Mouse (Mus musculus): ENCODE measurements at regions not wholly inside any gene's neighbourhood (a gene's known extent, or its start where the extent isn't known, plus 50 kb on each side); places are given as distances from the start of the nearest gene placed in this dataset.
A peak's percentile ranks its signal among the peaks of the same experiment; 100 is the strongest.

DNA sequence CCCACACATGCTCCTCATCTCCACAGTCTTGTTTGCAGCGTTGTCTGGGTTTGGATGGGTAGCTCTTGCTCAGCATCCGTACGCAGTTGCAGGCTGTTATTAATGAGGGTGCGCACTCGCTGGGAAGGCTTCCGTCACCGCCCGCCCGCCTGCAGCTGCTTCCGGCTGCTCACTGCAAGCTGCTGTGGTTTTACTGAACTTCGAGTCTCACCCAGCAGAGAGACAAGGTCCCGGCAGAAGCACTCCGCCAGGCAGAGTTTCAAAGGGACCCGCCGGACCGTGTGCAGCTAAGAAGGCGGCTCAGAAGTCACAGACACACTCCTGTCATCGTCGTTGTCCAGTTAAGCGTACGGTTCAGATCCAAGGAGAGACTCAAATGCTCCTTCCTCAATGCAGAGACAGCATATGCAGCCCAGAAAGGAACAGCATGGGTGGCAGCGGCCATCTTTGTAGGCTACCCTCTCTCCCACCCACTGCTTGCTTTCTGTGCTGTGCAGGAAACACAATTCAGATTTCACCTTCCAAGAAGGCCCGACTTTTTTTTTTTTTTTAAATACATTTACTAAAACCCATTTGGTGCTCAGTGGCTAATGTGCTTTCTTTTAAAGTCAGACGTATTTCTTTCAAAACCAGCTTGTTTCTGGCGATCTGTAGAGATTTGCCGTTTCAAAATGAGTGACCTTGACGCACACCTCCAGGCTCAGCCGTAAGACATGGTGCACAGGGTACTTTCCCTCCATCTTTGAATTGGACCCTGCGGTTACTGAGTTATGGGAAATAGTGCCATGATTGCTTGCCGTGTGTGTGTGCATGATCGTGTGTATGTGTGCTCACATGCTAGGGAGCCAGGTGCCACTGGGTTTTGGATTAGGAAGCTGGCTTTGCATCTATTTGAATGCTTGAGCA lies 169.2 kb upstream of the Map3k1 start:
- H3K9ac ChIP-seq (replicated peaks; ENCODE audit: low read depth, low read length), result no peak overlapping the region
- peaks cover 22% of the 10 kb centered on the region for H3K4me1 ChIP-seq (replicated peaks; ENCODE audit: control insufficient read depth, insufficient read depth, low read length)
- ATAC-seq, result no peak
- H3K4me2 ChIP-seq (ENCODE audit: low read length), result no peak overlapping the region
- H3K4me3 ChIP-seq (replicated peaks; ENCODE audit: low read length), result no peak overlapping the region
- 81% methylated on average over 31 of the region's 31 CpGs for WGBS
- H3K27ac ChIP-seq (ENCODE audit: low read length), result no peak overlapping the region
- H3K27me3 ChIP-seq (replicated peaks; ENCODE audit: control insufficient read depth, insufficient read depth, low read length), result peaks cover 3% of the 10 kb centered on the region; the same call in 1 of the 2 replicates
- no peaks in the 10 kb centered on the region for H3K36me3 ChIP-seq (ENCODE audit: control insufficient read depth, insufficient read depth)
- no peaks in the 10 kb centered on the region for H3K9me3 ChIP-seq (ENCODE audit: control insufficient read depth, low read length)

GRCm38 (mm10) chr13:111978675-111979020 lies 169.9 kb upstream of the Map3k1 start:
- Histone ChIP-seq H3K27ac (ENCODE audit: low read length) (no peak overlapping the region), H3K27me3 (replicated peaks; ENCODE audit: control insufficient read depth, insufficient read depth, low read length) (peaks cover 3% of the 10 kb centered on the region; the same call in 1 of the 2 replicates), H3K4me2 (ENCODE audit: low read length) (peak overlapping the region; percentile 30; the same call in 1 of the 2 replicates), H3K9ac (replicated peaks; ENCODE audit: low read depth, low read length) (no peak overlapping the region), H3K9me3 (ENCODE audit: control insufficient read depth, low read length) (no peaks in the 10 kb centered on the region), H3K36me3 (ENCODE audit: control insufficient read depth, insufficient read depth) (no peaks in the 10 kb centered on the region), H3K4me1 (replicated peaks; ENCODE audit: control insufficient read depth, insufficient read depth, low read length) (peaks cover 22% of the 10 kb centered on the region), H3K4me3 (replicated peaks; ENCODE audit: low read length) (no peak overlapping the region)
- WGBS, result 47% methylated on average over 5 of the region's 5 CpGs
- 0 out of 2 replicates have a peak, but pooled peaks have one; percentile 15 for ATAC-seq

GRCm38 (mm10) chr13:111979428-111980204 lies 170.8 kb upstream of the Map3k1 start:
- Histone ChIP-seq H3K9me3 (ENCODE audit: control insufficient read depth, low read length) (no peaks in the 10 kb centered on the region), H3K27ac (ENCODE audit: low read length) (no peak overlapping the region), H3K4me2 (ENCODE audit: low read length) (peak overlapping the region; percentile 38), H3K9ac (replicated peaks; ENCODE audit: low read depth, low read length) (no peak overlapping the region), H3K36me3 (ENCODE audit: control insufficient read depth, insufficient read depth) (no peaks in the 10 kb centered on the region), H3K4me3 (replicated peaks; ENCODE audit: low read length) (no peak overlapping the region), H3K4me1 (replicated peaks; ENCODE audit: control insufficient read depth, insufficient read depth, low read length) (peaks cover 22% of the 10 kb centered on the region), H3K27me3 (replicated peaks; ENCODE audit: control insufficient read depth, insufficient read depth, low read length) (peaks cover 3% of the 10 kb centered on the region; the same call in 1 of the 2 replicates)
- peak; percentile 68 for ATAC-seq
- WGBS, result 19% methylated on average over 17 of the region's 17 CpGs

DNA sequence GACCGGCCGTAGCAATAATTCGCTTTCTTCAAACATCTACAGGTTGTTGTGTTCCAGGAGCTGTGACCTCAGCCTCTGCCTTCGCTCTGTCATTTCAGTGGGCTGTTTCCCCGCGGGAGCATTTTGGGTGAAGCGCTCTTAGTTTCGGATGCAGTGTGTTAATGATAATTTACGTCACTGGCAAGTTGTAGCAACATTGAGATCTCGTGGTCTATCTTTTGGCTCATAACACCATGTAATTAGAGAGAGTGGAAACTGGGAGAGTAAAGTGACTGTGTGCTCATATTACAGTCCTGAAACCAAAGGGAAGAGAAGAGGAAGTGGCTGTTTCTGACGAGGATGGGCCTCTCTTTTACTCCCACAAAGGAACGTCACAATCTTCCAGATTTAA lies 171.4 kb upstream of the Map3k1 start:
- no peaks in the 10 kb centered on the region for H3K36me3 ChIP-seq (ENCODE audit: control insufficient read depth, insufficient read depth)
- ATAC-seq, result peak; percentile 53
- peaks cover 3% of the 10 kb centered on the region; the same call in 1 of the 2 replicates for H3K27me3 ChIP-seq (replicated peaks; ENCODE audit: control insufficient read depth, insufficient read depth, low read length)
- peaks cover 22% of the 10 kb centered on the region for H3K4me1 ChIP-seq (replicated peaks; ENCODE audit: control insufficient read depth, insufficient read depth, low read length)
- peak overlapping the region; percentile 38 for H3K4me2 ChIP-seq (ENCODE audit: low read length)
- no peak overlapping the region for H3K4me3 ChIP-seq (replicated peaks; ENCODE audit: low read length)
- H3K9me3 ChIP-seq (ENCODE audit: control insufficient read depth, low read length), result no peaks in the 10 kb centered on the region
- H3K27ac ChIP-seq (ENCODE audit: low read length), result no peak overlapping the region
- 25% methylated on average over 12 of the region's 12 CpGs for WGBS
- no peak overlapping the region for H3K9ac ChIP-seq (replicated peaks; ENCODE audit: low read depth, low read length)

DNA sequence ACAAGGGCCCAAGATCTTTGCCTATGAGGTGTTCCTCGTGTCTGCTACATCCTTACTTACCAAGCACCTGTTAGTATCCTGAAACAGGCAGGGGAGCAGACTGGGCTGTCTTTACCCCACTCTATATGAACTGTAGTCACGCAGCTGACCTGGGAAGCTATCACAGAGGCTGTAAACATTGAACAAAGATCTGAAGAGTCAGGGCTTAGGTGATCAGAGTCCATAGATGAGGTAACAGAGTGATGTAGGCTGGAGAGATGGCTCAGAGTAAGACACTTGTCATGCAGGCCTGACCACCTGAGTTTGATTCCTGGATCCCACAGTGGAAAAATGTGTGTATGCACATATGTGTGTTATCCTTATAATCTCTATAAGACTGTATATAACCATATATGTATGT lies 172.3 kb upstream of the Map3k1 start:
- H3K36me3 ChIP-seq (ENCODE audit: control insufficient read depth, insufficient read depth), result no peaks in the 10 kb centered on the region
- no peak for ATAC-seq
- H3K27me3 ChIP-seq (replicated peaks; ENCODE audit: control insufficient read depth, insufficient read depth, low read length), result peaks cover 3% of the 10 kb centered on the region; the same call in 1 of the 2 replicates
- H3K4me3 ChIP-seq (replicated peaks; ENCODE audit: low read length), result no peak overlapping the region
- H3K9me3 ChIP-seq (ENCODE audit: control insufficient read depth, low read length), result no peaks in the 10 kb centered on the region
- peaks cover 22% of the 10 kb centered on the region for H3K4me1 ChIP-seq (replicated peaks; ENCODE audit: control insufficient read depth, insufficient read depth, low read length)
- 100% methylated on average over 2 of the region's 2 CpGs for WGBS
- H3K4me2 ChIP-seq (ENCODE audit: low read length), result no peak overlapping the region
- H3K27ac ChIP-seq (ENCODE audit: low read length), result no peak overlapping the region
- H3K9ac ChIP-seq (replicated peaks; ENCODE audit: low read depth, low read length), result no peak overlapping the region

DNA sequence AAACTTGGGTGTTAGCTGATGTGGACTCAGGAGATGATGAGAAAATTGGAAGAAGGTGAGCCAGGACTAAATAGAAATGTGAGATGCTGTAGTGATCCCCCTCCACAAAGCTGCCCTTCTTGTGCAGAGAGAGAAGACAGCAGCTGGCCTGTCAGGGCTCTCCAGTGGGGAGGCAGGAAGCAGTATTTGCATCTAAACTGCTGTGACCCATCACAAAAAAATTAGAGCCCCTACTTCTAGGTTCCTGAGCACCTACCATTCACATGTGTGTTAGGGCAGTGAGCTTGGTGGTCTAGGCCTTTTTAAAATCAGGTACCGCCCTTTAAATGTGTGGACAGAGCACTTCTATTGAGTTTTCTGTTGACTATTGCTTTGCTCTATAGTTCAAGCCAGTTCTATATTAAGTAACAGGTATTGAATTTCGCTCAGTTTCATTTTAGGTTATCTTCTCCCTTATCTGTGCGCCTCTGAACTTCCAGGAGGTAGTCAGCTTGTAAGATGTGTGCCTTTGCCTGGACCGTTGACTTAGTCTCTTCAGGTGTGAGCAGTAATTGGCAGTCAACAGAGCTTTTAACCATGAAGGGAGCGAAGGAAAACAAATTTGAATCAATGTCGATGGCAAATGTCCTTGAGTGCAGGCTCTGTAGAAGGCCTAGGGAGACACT lies 174.1 kb upstream of the Map3k1 start:
- Histone ChIP-seq H3K27ac (ENCODE audit: low read length) (no peak overlapping the region), H3K36me3 (ENCODE audit: control insufficient read depth, insufficient read depth) (no peaks in the 10 kb centered on the region), H3K27me3 (replicated peaks; ENCODE audit: control insufficient read depth, insufficient read depth, low read length) (peaks cover 3% of the 10 kb centered on the region; the same call in 1 of the 2 replicates), H3K4me2 (ENCODE audit: low read length) (no peak overlapping the region), H3K9ac (replicated peaks; ENCODE audit: low read depth, low read length) (no peak overlapping the region), H3K4me3 (replicated peaks; ENCODE audit: low read length) (no peak overlapping the region), H3K4me1 (replicated peaks; ENCODE audit: control insufficient read depth, insufficient read depth, low read length) (peaks cover 22% of the 10 kb centered on the region), H3K9me3 (ENCODE audit: control insufficient read depth, low read length) (no peaks in the 10 kb centered on the region)
- WGBS, result 90% methylated on average over 6 of the region's 6 CpGs
- no peak for ATAC-seq

DNA sequence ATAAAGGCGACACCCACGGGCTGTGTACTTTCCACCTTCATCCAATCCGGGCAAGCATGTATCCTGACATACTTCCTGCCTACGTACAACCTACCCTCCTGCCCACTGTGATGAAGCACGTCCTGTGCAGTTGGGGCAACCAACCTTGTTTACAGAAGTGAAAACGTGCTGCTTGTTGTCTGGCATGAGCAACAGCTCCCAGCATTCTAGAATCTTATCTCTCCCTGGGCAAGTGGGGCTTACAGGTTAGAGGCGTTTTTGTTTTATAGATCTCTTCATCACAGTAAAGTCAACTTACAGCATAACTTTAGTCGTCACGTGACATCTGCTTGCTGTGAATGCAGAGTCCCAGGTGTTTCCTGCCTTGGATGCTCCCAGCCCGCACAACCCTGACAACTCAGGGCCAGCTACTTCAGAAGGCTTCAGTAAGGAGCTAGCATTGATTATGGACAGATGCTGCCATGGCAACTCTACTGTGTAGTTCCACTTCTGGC lies 175.3 kb upstream of the Map3k1 start:
- 83% methylated on average over 10 of the region's 10 CpGs for WGBS
- Histone ChIP-seq H3K4me2 (ENCODE audit: low read length) (no peak overlapping the region), H3K36me3 (ENCODE audit: control insufficient read depth, insufficient read depth) (no peaks in the 10 kb centered on the region), H3K9ac (replicated peaks; ENCODE audit: low read depth, low read length) (no peak overlapping the region), H3K4me3 (replicated peaks; ENCODE audit: low read length) (no peak overlapping the region), H3K27ac (ENCODE audit: low read length) (no peak overlapping the region), H3K27me3 (replicated peaks; ENCODE audit: control insufficient read depth, insufficient read depth, low read length) (peaks cover 3% of the 10 kb centered on the region; the same call in 1 of the 2 replicates), H3K4me1 (replicated peaks; ENCODE audit: control insufficient read depth, insufficient read depth, low read length) (peaks cover 13% of the 10 kb centered on the region), H3K9me3 (ENCODE audit: control insufficient read depth, low read length) (no peaks in the 10 kb centered on the region)
- ATAC-seq, result no peak

GRCm38 (mm10) chr13:111985406-111985805 lies 176.6 kb upstream of the Map3k1 start:
- no peak overlapping the region for H3K4me3 ChIP-seq (replicated peaks; ENCODE audit: low read length)
- no peaks in the 10 kb centered on the region for H3K36me3 ChIP-seq (ENCODE audit: control insufficient read depth, insufficient read depth)
- no peaks in the 10 kb centered on the region for H3K9me3 ChIP-seq (ENCODE audit: control insufficient read depth, low read length)
- H3K27me3 ChIP-seq (replicated peaks; ENCODE audit: control insufficient read depth, insufficient read depth, low read length), result no peaks in the 10 kb centered on the region; the same call in 1 of the 2 replicates
- H3K9ac ChIP-seq (replicated peaks; ENCODE audit: low read depth, low read length), result no peak overlapping the region
- no peak overlapping the region for H3K27ac ChIP-seq (ENCODE audit: low read length)
- 88% methylated on average over 5 of the region's 5 CpGs for WGBS
- H3K4me1 ChIP-seq (replicated peaks; ENCODE audit: control insufficient read depth, insufficient read depth, low read length), result peaks cover 2% of the 10 kb centered on the region
- no peak overlapping the region for H3K4me2 ChIP-seq (ENCODE audit: low read length)
- ATAC-seq, result no peak

DNA sequence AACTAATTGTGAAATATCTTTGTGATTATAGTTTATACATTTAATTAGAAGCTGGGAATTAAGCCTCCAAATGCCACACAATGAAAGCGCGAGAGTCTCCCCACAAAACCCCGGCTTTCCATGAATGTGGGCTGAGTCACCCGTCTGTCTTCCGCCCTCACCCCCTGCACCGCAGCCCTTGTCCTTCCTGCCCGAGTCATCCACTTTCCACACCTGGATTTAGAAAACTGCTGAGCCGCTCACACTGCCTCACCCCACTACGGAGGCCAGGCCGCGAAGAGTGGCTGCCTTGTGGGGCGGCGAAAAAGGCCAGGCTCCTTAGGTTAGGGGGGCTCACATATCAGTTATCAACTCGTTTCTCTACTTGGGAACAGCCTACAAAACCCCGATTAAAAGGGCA lies 177.9 kb upstream of the Map3k1 start:
- Histone ChIP-seq H3K4me2 (ENCODE audit: low read length) (no peak overlapping the region), H3K4me3 (replicated peaks; ENCODE audit: low read length) (no peak overlapping the region), H3K27ac (ENCODE audit: low read length) (no peak overlapping the region), H3K9ac (replicated peaks; ENCODE audit: low read depth, low read length) (no peak overlapping the region), H3K27me3 (replicated peaks; ENCODE audit: control insufficient read depth, insufficient read depth, low read length) (no peaks in the 10 kb centered on the region), H3K9me3 (ENCODE audit: control insufficient read depth, low read length) (no peaks in the 10 kb centered on the region), H3K4me1 (replicated peaks; ENCODE audit: control insufficient read depth, insufficient read depth, low read length) (peaks cover 9% of the 10 kb centered on the region), H3K36me3 (ENCODE audit: control insufficient read depth, insufficient read depth) (no peaks in the 10 kb centered on the region)
- 83% methylated on average over 15 of the region's 15 CpGs for WGBS
- ATAC-seq, result no peak

Measured in forebrain, embryonic 16.5 days (tissue).